Mouse (Mus musculus) frontal cortex, postnatal 25 days (tissue): Measurements from ENCODE around the gene Rgs12.

Source experiments
- DNase-seq, 2 experiments: peaks; one replicate each; pipeline ENCODE4 v3.0.0; 2022; ENCODE audit warnings: low spot score in 2 of 2

Gene Rgs12

DNA sequence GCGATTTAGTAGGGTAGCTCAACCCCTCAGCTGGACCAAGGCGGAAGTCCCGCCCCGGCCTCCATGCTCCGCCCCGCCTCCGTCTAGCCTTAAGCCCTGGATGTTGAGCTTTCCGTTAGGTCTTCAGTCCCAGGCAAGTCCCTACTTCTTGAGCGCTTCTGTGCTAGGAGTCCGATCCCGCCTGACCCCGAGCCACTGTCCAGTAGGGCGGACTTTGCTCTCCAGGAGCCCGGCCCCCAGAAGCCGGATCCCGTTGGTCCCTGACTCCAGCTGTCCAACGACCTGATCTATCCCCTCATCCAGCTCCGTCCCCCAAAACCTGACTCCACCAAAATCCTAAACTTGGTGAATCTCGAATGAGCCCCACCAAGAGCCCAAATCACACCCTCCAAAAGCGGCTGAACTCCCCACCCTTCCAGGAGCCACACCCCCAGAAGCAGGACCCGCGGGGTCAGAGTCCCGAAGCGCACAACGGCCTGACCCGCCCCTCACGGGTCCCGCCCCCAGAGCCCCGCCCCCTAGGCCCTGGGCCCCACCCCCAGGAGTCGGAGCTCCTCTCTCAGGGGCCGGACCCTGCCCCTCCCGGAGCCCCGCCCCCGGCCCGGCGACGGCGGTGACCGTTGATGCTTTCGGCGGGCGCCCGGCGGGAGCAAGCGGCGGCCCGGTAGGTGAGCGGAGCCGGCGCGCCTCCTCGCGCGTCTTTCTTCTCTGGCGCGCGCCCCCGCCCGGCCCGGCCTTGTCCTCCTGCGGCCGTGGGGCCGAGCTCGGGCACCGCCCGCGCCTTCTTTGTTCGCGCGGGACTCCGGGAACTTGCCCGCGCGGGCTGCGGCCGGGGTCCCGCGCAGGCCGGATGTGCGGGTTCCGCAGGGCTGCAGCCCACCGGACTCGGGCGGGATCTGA is at the start of gene Rgs12:
TSS of gene Rgs12 (plus strand) at position 585 of the 900 bp plus-strand sequence.
- peak; percentile 16 to 35 for DNase-seq

DNA sequence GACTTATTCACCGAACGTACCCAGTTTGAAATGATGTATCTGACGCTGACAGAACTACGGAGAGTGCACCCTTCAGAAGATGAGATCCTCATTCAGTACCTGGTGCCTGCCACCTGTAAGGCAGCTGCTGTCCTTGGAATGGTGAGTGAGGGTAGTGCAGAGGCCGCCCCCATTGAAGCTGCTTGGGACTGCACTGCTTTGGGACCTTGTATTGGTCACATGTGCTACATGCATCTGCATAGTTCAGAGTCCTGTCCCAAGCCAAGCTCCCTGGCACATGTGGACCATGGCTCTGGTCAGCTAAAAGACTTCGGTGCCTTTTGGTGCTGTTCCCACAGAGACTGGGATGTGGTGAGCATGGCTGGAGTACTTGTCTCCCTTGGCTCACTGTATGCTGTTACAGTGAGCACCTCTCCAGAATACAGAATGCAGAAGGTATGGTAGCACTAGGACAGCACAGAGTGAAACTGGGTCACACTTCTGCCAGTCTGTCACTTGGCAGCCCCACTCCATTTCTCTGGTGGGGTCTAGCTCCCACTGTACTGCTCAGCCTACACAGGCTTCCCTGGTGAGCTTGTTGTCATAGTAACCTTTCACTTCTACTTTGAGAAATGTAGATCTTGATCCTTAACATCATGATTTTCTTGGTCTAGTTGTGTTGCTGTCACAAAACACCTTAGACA is 49.3 kb upstream of the Rgs12 start:
- DNase-seq: no peak

DNA sequence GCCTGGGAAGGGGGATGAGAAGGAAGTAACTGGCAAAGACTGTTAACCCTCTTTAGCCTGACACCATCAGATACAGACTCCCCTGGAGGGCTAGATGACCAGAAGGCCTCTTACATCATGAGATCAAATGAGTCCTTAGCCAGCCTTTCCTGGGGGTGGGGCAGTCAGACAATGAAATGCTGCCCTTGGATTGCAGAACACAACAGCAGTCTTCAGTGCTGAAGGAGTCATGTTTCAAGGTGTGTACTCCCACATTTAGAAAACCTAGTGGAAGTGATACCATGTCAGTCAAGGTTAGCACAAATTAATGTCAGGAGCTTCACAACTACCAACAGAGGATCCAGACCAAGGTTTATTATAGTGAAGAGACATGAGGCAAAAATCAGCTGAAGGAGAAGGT is 46.9 kb upstream of the Rgs12 start:
- DNase-seq: no peak

DNA sequence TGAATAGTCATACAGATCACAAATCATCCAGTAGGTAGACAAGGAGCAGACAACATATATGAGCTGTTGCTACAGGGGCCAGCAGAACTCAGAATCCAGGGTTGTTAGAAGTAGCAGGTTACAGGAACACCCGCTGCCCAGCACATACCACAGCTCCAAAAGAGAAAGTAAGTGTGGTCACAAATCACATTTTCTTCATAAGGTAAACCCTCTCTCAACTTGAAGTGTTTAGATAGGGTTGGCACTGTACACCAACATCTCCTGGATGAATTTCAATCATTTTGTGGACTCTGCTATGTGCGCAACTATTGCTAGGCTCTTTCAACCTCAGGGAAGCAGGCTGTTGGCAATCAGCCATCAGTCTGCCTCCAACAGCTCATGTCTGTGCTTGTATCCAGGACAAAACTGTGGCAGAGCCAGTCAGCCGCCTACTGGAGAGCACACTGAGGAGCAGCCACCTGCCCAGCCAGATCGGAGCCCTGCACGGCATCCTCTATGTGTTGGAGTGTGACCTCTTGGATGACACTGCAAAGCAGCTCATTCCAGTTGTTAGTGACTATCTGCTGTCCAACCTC is 46.3 kb upstream of the Rgs12 start:
- no peak for DNase-seq

DNA sequence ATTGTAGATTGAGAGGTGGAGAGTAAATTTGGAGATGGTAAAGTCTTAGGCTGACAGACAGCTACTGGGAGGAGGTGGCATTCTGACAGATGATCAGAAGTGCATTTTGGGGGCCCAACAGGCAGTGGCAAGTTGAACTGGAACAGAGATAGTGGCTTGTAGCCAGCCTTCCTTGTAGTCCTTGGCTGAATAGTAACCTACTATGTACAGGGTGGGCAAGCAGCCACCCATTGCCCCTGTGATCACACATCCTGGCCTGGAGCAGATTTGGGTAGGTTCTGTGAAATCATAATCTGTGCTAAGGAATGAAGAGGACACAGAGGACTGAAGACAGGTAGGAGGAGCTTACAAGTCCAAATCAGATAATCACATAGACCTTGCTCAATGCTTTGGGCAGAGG is 44.8 kb upstream of the Rgs12 start:
- no peak for DNase-seq

DNA sequence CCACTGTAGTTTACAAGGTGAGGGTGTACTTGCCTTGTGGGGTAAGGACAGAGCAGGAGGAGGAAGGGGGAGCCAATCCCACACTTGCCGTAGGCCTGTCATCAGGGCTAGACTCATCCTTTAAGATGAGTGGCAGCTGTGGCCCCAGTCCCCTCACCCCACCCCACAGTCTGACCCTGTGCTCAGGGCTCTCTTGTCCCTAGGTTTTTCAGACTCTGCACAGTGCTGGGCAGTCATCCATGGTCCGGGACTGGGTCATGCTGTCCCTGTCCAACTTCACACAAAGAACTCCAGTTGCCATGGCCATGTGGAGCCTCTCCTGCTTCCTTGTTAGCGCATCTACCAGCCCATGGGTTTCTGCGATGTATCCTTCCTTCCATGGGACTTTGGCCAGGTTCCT is 42.0 kb upstream of the Rgs12 start:
- no peak for DNase-seq

DNA sequence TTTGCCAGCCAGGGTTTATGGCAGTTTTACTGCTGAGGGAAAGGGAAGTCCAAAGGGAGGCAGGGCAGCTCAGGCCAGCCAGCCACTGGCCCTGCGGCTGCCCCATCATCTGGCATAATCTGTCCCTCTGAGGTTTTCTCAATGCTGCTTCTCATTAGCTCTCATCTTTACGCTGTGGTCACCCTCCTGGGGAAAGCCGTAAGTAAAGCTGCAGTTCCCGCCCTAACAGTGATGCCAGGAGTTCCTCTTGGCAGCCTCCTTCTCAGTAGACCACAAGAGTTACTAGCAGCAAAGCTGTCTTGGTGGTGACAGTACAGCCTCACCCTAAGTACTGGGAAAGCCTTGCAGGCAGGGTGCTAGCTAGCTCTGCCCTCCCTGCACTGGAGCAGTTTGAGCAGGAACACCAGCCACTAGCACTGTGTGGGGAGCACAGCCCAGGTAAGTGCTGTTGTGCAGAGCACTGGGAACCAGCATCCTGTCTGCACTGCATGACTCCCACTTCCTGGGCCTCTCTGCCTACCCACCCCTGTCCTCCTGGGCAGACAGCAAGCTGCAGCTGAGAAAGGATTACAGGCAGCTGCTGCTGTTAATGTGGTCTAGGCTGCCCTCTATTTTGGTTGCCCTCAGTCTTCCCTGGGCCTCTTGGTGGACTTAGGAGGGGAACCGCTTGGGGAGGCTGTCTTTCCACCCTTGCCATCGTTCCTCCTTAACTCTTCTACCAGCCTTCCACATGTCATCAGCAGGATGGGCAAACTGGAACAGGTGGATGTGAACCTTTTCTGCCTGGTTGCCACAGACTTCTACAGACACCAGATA is 41.1 kb upstream of the Rgs12 start, which contains the start of gene Msantd1:
TSS of gene Msantd1 (plus strand) at position 103 of the 816 bp plus-strand sequence.
- no peak for DNase-seq

DNA sequence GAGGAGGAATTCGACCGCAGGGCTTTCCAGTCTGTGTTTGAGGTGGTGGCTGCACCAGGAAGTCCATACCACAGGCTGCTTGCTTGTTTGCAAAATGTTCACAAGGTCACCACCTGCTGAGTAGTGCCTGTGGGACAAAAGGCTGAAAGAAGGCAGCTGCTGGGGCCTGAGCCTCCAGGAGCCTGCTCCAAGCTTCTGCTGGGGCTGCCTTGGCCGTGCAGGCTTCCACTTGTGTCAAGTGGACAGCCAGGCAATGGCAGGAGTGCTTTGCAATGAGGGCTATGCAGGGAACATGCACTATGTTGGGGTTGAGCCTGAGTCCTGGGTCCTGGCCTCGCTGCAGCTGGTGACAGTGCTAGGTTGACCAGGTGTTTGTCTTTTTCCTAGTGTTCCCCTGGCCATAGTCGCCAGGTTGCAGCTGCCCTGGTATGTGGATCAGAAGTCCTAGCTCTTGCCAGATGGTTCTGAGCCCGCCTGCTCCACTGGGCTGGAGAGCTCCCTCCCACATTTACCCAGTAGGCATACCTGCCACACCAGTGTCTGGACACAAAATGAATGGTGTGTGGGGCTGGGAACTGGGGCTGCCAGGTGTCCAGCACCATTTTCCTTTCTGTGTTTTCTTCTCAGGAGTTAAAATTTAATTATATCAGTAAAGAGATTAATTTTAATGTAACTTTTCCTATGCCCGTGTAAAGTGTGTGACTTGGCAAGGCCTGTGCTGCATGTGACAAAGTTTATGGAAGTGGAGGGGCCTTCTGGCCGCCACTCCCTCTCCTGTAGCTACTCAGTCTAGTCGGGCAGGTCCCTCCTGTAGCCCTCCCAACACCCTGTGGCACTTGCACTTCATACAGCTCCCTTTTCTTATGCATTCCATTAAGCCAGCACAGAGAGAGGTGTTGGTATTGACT is 40.3 kb upstream of the Rgs12 start:
- DNase-seq: no peak

DNA sequence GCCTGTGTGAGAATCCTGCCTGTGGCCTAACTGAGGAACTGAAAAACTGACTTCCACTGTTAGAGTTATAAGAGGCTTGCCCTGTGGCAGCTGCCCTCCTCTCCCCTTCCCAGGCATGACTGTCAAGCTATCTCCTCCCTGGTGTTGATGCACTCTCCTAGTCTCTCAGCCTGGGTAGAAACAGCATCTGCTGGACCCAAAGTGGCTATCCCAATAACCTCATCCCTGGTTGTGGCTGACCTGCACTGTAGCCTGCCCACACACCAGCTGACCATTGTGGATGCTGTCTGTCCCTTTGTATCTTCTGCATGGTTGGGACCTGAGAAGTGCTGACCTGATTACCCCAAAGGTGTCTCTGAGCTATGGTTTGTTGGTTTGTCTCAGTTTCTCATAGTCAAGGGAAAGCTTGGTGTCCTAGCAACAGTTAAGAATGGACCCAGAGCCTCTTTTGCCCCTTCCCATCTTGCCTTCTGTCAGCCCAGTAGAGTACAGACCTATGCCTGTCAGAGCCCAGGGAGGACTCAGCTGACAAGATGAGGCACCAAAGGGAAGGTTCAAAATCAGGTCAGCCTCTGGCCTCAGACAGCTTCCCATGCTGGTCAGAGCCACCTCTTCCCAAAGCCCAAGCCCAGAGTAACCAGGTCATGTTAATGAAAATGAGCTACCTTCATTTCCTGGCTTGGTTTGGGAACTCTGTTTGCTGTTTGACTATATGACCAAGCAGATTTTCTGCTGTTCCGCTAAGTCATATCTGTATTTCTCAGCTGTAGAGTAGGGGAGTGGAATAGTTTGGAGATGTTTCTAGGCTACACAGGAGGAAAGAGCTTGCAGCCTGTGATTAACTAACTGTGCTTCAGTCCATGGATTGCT is 39.4 kb upstream of the Rgs12 start:
- DNase-seq: no peak

DNA sequence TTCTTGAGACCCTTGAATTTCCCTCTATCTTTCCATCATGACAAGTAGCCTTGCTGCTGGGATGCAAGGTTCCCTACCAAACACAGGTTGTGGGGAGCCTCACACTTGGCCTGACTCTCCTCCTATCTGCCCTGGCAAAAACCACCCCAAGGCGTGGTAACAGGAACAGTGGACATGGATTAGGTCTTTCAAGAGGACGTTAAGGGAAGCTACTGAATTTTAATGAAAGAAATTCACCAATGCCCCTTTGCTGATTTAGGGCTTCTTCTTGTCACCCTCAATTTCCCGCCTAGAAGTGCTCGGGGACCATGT is 38.8 kb upstream of the Rgs12 start:
- DNase-seq: no peak

DNA sequence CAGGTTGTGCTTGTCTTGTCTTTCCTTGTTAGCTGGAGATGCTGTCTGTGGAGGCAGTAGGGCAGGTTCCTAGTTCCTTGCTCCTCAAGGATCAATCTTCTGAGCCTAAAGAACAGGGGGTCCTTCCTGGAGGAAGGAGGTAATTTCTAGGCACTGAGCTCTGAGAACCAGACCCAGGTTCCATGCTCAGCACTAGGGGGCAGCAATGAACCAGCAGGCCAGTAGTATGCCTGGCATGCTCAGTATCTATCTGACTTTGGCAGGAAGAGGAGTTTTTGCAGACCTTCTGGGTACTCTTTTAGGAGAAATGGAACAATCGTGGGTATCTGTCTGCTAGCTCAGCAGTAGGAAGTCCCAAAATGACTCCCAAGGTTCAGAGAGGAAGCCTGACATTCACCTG is 33.4 kb upstream of the Rgs12 start:
- DNase-seq: peak; percentile 64 to 77

DNA sequence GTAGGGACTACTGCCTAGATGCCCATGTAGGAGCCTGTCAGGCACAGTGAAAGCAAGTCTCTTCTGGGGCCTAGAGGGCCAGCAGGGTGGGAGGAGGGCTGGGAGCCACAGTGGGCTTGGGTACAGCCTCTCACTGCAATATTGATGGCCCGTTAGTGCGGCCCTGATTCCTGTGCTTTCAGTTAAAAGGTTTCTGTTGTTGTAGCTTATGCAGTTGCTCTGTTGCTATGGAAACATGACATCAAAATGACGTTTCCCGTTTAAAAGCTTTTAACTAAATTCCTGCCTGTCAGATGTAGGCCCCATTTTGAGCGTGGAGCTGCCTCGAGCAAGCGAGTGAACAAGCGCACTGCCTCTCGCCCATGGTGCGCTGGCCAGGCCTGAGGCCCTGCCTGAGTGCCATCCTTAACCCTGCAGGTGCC is 32.0 kb upstream of the Rgs12 start:
- no peak for DNase-seq

DNA sequence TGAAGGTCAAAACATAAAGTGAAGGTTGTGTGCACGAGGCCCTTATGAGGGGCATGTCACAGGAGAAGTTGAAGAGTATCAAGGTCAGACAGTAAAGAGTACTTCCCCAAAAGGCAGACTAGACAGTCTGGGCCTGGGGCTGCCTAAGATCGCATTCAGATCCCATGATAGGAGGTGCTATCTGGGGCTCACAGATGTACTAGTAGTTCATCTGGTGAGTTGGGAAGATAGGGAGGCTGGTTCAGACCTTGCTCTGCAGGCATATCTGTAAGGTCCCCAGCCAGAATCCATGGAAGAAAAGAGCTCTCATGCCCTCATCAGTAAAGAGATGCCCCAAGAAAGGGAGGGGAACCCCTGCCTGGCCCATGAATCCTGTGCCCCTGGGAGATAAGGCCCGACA is 30.5 kb upstream of the Rgs12 start:
- DNase-seq: no peak

DNA sequence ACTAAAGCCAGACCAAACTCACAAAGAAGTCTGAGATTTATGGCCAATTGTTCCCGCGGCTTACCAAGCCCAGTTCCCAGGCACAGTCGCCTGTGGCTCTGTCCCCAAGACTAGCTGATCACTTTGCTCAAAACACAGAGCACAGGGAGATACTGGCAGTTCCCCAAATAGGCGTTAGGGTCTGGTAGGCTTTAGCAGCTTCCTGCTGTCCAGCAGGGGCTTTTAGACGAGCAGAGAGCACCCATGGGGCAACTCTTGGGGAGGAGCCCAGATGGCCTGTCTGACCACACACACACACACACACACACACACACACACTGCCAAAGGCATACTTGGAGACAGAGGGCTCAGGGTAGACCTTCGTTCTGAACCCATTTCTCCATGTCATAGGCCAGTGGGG is 26.7 kb upstream of the Rgs12 start:
- no peak for DNase-seq

DNA sequence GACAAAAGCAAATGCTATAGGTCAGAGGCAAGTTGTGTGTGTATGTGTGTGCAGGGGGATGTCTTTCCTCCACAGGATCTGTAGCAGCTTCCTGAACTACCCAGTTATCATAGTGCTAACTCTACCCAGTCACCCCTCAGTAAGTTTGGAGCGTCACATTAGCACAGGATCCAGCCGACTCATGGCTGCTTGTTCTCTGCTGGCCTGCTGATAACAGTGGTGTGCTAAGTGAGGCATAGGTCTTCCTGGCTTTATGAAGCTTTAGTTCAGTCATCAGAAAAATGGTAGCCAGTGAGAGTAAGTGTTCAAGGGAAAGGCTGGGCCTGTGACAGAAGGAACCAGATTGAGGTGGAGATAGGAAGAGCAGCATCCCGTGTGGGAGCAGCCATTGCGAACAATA is 25.3 kb upstream of the Rgs12 start:
- no peak for DNase-seq

DNA sequence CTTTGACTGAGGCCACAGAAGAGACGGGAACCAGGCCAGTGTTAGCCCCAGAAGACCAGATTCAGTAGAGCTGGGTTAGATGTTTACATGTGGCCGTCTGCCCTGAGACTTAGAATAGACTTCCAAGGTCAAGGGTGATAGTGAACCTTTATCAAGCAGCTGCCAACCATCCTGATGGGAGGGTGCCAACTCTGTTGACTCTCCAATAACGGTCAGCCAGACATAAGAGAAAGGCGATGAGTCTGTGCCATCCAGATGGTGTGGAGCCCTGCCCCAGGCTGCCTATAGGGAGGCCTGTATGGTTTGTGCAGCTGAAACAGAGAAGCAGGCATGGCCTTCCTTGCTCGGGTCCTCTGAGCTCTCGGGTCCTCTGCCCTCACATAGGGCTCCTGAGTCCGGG is 24.7 kb upstream of the Rgs12 start:
- DNase-seq: no peak

DNA sequence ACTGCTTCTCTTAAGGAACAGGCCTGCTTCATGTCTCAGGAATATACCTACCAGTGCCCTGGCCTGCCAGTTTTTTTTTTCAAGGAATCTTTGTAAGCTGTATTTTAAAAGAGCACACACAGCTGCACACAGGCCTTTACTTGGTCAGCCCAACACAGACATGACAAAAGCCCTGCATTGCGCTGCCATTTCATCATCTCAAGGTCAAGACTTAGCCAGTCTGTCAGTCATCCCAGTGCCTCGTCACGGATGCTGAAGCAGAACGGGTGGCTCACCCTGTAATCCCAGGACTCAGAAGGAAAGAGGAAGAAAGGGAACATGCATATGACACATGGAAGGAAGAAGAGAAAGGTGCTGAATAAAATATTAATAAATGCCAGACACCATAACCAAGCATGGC is 21.6 kb upstream of the Rgs12 start:
- no peak for DNase-seq

DNA sequence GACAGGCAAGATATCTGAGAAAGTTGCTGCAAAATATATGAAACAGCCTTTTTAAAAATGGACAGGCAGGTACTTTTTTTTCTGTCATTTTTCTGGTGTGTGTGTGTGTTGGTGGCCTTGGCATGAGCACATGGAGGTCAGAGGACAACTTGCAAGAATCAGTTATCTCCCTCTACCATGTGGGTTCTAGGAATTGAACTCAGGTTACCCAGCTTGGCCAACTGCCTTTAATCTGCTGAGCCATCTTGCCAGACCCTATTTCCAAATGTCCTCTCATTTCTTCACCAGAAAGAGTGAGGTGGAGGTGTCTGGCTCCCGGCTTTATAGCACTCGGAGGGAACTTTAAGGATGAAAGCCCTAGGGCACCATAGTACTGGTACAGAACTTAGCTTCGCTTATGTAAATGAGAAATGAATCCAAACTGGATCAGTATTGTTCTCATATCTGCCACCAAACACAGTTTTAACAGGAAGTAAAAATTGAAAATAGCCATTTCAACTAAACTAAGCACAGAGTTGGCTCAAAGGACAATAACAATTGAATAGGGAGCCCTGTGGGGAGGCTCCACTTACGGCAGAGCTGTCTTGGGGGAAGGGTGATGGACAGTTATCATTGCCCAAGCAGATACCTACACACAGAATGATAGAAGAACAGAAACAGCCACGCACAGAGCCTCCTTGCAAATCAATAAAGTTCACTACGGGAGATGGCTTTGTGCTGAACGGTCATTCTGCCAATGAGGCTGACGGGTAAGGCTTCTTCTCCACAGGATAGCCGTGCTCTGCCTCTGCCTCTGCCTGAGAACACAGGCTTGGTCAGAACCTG is 18.9 kb upstream of the Rgs12 start:
- DNase-seq: no peak

DNA sequence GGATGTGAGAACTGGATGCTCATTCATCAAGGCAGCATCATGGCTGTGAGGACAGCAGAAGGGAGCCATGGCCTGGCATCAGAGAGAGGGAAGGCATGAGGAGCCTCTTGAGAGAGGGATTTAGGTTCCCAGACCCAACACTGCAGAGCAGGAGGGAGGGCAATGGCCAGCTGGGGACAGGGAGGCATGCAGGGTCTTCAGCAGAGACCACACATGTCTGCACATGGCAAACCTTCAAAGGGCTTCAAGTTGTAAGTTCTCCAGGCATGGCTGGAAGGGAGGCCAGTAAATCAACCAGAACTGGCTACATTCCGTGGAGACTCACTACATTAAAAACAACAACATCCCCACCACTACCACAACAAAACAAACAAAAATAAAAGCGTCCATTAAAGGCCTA is 18.2 kb upstream of the Rgs12 start:
- no peak for DNase-seq
